Mouse (Mus musculus): Measurements from ENCODE around the gene Pcnx.

Gene Pcnx

DNA sequence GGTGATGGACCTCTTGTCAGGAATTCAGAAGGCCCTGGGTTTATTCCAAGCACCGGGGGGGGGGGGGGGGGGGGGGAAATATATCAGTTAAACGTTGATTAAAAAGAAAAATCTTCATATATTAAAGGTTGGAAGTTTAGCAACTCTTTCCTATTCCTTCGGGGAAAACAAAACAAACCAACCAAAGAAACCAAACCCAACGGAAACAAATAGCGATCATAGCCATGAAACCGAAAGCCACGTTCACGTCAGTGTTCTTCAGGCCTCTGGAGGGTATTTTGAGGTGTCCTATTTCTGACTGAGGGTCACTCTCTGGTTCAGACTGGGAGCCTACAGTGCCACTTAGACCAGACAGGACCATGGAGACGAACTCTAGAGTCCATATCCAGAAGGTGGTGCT is 6.3 kb upstream of the Pcnx start:
- DNase-seq (ENCODE audit: extremely low spot score, low spot score), result no peak

DNA sequence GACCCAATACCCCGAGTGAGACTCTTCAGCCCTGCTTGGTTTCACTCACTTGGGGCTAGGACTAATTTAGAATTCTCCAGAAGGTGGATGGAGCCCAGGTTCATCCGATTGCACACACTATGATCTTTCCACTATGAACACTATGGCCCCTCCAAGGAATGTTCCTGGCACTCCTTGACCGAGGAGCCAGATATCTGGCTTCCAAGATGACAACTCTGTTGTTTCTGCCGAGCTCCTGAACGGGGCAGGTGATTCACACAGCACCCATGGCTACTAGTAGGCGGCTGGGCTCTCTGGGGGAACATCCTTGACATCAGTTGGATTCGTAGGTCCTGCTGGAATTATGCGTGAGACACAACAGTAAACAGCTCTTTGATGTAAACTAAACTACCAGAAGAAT is 4.8 kb upstream of the Pcnx start:
- no peak for DNase-seq (ENCODE audit: extremely low spot score, low spot score)

DNA sequence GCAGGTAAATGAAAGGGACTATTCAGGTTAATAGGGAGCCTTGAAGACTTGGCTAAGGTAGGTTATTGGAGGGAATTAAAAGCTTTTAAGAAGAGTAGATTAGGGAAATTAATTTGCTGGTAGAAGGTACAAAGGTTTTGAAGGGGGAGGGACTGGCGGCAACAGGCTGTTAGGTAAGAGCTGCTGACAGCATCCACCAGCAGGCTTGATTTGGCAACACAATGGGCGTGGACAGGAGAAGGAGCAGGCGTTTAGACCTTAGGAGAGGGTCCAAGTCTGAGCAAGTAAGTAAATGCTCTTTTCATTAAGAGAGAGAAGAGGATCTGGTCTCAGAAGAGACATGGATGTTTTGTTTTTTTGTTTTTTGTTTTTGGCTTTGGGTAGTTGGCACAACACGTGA is 3.1 kb upstream of the Pcnx start:
- no peak for DNase-seq (ENCODE audit: extremely low spot score, low spot score)

DNA sequence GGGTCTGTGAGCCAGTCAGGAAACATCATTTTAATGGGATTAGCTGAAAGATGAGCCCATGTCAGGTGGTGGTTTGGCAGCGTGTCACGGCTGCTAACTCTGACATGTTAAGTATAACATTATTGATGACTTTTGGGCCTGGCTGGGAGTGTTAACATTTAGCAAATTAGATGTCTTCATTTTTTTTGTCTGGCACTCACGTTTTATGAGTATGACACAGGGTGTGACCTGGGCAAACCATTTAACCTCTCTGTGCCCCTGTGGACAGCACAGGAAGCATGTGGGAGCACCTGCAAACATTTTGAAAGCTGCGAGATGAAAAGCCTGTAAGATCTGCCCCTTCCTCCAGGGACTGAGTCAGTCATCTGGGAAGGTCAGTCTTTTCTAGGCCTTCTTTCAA is 2.6 kb upstream of the Pcnx start:
- DNase-seq (ENCODE audit: extremely low spot score, low spot score), result peak; percentile 20

DNA sequence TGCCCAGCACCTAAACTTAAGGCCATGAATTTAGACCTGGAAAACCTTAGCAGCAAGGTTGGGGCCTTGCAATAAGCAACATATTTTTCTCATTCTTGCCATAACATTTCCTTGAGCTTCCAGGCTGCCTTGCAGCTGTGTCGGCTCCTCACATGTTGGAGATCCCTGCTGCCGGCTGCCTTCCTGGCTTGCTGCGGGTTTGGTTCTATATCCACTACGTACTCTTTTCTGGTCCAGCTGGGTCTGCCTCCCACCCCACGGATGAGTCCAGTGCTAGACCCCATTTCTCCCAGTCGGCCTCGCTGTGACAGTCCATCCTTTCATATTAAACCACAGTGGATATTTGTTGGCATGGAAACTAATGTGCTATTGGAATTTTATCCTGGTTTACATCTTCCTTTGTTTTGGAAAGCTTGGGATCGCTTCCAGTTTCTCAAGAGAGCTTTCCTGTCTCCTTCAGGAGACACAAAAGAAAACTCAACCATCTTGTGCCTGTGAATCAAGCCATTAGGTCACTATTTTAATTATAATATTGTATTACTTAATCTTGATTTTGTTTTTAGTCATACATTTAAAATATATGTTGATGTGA is 1.7 kb upstream of the Pcnx start:
- DNase-seq (ENCODE audit: extremely low spot score, low spot score), result no peak

DNA sequence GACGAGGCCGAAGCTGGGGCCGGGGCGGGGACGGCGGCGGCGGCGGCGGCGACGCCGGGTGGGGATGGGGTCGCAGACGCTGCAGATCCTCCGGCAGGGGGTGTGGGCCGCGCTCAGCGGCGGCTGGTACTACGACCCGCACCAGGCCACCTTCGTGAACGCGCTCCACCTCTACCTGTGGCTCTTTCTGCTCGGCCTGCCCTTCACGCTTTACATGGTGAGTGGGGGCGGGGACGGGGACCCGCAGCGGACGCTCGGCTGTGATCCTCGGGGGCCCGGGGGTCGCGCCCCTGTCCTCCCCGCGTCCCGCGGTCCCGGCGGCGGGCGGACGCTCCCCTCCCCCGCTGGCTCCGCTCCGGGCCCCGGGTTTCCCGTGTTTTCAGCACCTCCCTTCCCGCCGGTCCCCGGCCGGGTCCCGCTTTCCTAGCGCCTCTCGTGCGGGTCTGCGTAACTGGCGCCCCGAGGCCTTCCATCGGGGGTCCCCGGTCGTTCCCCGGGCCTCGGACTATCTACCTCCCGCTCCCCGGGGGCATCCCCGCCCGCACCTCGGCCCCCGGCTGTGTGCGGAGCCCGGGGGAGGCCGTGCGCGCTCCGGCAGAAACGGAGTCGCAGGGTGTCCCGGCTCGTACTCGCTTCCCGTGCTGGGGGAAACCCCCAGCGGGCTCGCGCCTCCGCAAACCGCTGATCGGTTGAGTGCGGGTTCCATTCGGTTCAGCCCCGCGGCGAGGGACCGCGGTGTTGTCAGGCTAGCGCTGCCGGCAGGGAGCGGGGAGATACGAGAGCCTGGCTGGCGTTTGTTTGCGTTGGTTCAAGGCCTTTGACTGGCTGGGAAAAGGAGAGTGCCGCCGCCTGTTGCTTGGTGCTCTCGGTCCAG is 722 bp downstream of the Pcnx start:
- DNase-seq (ENCODE audit: extremely low spot score, low spot score), result peak; percentile 88

DNA sequence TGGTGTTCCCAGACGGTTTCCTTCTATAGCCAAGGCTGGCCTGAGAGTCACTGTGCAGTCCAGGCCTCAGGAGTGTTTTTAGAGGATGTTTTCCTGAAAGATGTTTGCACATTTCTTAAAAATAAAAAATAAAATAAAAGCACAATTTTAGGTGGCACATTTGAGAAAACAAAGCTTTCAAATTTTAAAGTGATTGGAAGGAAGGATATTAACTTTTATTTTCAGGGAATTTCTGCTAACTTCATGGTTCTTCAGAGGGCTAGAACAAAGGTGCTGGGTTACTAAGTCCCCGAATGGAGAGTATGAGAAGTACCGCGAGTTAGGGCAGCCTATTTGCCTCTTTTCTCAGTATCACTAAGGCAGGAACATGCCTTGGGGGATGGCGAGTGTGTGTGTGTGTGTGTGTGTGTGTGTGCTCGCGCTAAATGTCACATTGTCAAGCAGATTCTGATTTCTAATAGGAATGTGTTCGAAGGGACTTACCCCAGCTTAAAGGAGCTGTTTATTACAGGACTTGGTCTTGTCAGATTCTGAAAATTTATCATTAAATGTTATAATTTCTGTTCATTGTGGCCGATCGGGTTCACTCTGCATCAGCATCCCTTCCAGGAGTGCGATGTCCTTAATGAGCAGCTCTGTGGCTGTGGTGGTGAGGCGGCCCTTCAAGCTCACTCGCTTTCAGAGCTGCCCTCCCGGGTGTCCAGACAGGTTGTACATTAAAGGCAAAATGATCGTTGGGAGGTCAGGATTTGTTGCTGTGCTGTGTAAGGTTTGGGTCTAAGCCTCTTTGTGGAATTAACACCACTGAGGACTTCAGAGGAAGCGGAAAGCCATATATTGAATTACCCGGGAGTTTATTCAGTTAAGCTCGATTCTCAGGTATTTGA is 1.6 kb downstream of the Pcnx start:
- peak; percentile 33 for DNase-seq (ENCODE audit: extremely low spot score, low spot score)

DNA sequence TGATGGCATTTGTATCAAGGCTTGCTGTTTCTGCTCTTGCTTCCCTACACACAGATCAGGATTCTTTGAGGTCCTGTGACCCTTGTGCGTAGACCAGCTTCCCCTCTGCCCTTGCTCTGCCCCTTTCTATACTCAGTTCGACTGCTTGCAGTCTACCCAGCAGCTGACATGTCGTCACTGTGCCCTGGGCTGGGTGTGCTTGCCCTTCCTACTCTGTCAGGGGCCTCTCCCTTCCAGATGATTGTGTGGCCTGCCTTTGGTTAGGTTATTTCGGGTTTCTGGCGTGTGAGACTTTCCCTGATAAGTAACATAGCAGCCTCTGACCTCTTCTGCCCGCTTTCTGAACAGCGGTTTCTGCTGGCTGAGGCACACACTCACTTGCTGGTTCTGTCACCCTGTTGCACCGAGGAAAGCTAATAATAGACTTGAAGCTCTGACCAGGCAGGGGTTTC is 2.6 kb downstream of the Pcnx start:
- DNase-seq (ENCODE audit: extremely low spot score, low spot score), result peak; percentile 22

DNA sequence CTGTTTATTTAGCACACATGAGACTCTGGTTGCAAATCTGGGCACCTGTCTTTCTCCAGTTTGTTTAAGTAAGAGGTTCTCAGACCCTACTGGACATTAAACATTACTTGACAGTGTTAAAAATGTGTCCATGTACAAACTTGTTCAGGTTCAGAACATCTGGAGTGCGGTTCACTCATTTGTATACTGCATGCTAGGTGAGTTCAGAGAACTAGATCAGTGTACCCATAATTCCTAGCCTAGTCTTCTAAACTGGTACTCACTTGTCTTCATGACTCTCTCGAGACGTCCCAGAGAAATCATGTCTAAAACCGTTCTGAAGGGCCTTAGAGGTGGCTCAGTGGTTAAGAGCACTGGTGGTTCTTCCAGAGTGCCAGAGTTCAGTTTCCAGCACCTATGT is 4.1 kb downstream of the Pcnx start:
- no peak for DNase-seq (ENCODE audit: extremely low spot score, low spot score)

DNA sequence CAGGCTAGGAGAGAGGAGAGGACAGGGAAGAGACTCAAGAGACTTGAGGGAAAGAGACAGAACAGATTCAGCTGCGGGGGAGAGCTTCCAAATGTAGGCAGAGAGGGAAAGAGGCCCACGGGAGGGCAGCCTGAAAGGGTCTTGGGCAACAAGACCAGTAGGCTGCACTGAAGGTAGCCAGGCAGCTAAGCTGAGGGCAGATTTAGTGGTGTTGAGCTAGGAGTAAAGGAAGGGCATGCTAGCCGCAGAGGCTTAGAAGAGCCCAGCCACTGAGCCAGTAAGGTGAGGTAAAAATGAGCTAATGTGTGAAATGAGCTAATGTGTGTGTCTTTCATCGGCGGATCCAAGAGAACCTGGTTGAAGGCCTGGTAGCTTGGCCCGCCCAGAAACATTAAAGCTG is 5.4 kb downstream of the Pcnx start:
- DNase-seq (ENCODE audit: extremely low spot score, low spot score), result no peak

DNA sequence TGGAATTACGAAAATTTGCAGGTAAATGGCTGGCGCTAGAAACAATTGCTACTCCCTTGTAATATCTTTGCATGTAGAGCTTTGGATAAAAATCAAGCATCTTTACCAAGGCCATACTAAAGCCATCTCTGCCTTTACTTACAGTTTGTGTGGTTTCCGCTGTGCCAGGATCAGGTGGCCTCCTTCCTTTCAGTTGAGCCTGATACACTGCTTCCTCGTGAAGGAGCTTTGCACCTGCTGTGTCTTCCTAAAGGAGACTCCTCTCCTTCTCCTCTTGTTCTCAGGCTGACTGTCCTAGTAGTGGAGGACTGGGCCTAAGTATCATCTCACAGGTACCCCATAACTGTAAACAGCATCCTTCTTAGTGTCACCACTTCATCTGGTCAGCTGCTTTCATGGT is 7.5 kb downstream of the Pcnx start:
- no peak for DNase-seq (ENCODE audit: extremely low spot score, low spot score)

DNA sequence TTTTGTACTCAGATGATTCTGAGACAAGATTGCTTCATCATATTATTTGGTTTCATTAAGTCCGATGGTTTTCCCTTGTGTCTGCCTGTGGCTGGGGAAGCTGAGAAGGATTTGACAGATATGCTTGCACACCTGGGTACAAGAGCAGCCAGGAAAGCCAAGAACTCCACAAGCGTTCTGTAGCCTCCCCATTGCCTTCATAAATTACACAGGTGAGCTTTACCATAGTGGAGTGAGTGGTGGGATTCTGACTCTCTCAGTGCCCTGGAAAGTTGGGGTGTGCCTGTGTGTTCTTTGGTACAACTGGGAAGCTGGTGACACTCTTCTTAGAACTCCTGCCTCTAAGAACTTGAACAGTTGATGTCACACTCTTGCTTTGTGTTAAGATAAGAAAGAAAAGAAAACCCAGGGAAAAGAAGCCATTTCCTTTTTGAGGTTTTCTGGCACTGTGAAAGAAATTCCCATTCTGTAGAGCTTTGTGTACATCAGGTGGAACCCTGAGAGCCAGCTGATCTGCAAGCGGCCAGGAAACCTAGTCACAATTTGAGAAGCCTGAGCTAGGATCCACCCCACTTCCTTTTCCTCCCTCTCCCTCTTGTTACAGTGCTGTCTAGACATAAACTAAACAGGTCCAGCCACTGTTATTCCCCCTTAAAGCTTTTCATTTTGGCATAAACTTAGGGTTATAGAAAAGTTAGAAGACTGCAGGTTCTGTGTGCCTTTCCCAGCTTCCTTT is 9.6 kb downstream of the Pcnx start:
- no peak for DNase-seq (ENCODE audit: extremely low spot score, low spot score)

DNA sequence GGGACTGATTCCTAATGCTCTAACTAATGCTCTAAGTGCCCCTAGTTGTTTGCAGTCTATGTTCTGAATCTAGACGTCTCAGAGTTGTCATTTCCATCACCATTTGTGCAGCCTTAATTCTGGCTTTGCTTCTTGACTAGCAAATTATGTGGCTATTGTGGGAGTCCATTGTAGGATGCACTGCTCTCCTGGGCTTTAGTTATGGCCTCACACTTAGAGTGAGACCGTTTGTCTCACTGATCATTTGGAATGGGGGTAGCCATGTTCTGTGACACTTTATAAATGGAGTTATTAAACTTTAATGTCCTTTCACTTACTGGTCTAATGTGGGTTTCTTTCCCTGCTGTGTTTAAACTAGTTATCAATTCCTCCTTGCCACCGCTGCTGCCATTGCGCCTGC is 13.5 kb downstream of the Pcnx start:
- no peak for DNase-seq (ENCODE audit: extremely low spot score, low spot score)

DNA sequence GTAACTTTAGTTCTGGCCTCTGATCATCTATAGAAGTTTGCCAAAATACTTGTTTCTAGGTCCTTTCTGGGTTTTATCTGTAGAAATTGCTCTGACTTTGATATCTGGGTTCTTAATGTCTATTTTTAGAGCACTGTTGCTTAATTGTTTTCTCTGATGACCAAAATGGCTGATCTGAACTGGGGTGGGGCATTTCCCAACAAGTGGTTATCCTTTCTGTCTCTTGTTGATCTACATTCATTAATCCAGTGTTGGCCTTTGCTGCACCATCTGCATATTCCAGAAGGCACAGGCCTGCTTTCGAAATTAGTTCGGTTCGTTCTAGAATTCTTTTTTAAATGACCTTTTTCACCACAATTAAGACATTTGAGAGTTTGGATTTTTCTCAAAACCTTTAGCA is 20.3 kb downstream of the Pcnx start:
- DNase-seq (ENCODE audit: extremely low spot score, low spot score), result no peak

DNA sequence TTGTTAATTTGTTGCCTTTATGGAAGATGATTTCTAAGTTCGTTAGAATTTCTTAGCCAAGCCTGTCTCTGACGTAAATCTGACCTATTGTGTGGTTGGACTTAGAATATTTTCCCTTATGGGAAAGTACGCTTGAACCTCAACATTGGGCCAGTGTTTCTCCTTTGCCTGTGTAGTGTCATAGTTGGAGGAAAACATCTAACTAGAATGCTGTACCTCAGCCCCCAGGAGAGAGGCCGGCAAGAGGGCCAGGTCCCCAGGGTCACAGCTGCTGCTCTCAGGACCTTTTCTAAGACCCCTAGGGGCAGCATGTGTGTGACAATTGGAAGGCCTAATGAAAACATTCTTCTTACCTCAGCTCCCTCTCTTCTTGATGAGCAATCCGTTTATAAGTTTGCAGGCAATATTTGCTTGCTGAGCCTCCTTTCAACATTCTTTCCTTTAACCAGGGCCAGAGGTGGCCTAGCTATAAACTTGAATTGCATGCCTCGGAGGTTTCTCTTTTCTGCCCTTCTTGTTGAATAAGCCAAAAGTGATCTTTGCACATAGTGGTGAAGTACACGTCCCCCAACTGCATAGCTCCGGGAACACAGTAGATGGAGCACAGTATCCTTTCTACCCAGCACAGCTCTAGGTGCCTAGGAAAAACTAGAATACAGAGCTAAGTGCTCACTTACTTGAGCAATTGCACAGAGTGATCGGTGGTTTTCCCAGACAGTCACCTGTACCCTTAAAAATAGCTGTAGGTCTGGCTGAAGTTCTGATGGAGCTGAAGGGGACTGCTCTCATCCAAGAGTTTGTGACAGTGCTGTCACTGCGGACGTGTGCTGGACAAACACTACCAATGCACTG is 23.7 kb downstream of the Pcnx start:
- DNase-seq (ENCODE audit: extremely low spot score, low spot score), result no peak

DNA sequence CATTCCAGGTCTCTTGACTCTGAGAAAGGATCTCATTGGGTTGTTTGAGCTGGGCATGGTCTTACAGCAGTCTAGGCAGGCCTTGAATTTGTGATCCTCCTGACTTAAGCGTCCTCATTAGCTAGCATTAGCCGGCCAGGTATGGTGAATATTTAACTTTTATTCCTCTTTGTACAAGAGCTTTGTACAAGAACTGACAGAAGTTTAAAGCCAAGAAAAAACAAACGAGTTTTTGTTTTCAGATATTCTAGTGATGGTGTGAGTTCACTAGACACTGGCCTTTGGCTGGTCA is 24.2 kb downstream of the Pcnx start:
- no peak for DNase-seq (ENCODE audit: extremely low spot score, low spot score)

DNA sequence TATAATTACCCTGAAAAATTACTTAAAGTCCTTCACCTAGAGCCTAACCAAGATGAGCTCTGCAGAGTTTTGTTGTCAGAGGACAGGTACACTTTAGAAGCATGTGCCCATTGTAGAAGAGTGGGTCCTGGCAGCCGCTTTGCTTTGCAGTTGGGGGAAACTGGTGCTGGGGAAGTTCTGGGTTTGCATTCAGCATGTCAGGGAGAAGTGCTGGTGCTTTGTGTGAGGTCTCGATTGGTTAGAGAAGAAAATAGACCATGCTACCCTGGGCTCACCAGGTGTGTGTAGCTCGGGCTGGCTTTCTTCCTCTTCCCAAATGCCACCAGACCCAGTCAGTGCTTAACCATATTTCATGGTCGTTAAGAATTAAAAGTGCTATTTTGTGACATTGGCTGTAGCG is 25.2 kb downstream of the Pcnx start:
- no peak for DNase-seq (ENCODE audit: extremely low spot score, low spot score)

DNA sequence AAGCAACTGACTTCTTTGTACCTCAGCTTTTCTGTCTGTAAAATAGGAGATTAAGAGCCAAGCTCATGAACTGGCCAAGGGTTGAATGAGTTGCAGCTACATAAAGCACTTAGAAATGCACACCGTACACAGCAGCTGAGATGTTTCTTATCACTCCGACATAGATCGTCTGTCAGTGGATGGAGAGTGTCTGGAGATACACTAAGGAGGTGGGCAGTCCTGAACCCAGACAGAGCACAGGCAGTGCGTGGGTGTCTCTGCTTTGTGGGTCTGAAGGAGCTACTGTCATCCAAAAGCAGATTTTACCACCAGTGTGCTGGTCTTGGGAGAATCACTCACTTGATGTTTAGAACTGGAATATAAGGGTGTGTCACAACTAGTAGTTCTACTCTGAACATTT is 26.2 kb downstream of the Pcnx start:
- no peak for DNase-seq (ENCODE audit: extremely low spot score, low spot score)

DNA sequence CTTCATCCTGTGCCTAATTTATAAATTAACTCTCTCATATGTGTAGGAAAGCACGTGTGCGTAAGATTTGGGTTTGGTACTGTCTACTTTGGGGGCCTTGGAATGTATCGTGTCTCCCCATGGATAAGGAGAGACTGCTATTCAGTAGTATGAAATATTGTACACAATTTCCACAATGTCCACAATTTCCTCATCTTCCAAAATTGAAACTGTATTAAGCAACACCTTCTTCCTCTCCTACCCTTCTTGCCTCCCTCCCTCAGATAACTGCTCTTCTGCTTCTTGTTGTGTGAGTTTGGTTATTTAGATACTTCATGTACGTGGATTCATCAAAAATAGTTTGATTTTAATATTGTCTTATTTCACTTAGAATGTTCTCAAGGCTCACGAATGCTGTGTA is 29.1 kb downstream of the Pcnx start:
- DNase-seq (ENCODE audit: extremely low spot score, low spot score), result no peak

DNA sequence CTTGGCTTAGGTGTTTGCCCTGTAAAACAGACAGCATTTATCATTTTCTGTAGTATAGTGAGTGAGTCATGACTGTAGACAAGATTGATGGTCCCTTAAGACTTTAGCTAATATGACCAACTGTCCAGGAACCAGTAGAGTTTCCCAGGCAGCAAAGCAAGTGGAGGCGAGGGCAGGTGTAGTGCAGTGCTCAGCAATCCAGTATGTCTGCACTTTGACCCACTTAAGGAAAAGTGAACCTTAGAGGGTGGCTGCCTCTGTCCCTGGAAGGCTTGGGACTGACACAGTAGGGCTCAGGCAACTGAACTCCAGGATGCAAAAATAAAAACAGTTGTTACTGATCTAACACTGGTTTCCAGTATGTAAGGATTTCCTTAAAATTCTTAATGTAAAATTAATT is 32.1 kb downstream of the Pcnx start:
- DNase-seq (ENCODE audit: extremely low spot score, low spot score), result no peak

DNA sequence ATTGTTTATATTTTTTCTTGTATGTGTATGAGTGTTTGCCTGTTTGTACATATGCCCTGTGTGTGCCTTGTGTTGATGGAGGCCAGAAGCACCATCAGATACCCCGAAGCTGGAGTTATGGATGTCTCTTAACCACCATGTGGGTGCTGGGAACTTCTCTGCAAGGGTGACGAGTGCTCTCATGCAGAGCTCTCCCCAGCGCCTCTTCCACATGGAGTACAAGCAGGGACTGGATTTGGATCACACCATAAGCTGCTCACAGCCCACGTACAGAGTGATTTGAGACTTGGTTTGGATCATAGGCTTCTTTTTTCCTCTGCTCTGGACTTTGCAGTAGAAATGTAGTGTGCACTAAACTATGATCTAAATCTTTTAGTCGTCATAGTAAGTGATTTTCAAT is 34.5 kb downstream of the Pcnx start:
- DNase-seq (ENCODE audit: extremely low spot score, low spot score), result no peak
